Mouse (Mus musculus) thymus, adult 2 months (tissue): Measurements from ENCODE around the gene Defb3.

Experiments
- CTCF ChIP-seq: fragments of 200-500 bp; IDR thresholded peaks from 2 replicates; pipeline ENCODE4 v1.5.1; 2012; ENCODE audit warnings: mild to moderate bottlenecking, control low read depth, low read length, moderate library complexity, borderline replicate concordance; ENCODE audit not compliant: control insufficient read depth, poor library complexity, insufficient read depth; ENCODE audit errors: extremely low read depth
- POLR2A ChIP-seq: fragments of 200-500 bp; IDR thresholded peaks from 2 replicates; pipeline ENCODE4 v1.6.1; 2012; ENCODE audit warnings: mild to moderate bottlenecking, low read length, control low read depth, moderate library complexity; ENCODE audit not compliant: control insufficient read depth, poor library complexity, insufficient read depth; ENCODE audit errors: extremely low read depth

GRCm38 (mm10) chr8:19331836-19332235 lies 38.7 kb downstream of the Defb3 start:
- TF ChIP-seq POLR2A (no peak), CTCF (no peak)
